Mouse (Mus musculus): ENCODE measurements around the gene Nmd3. TPM values are rescaled to one million over a fixed set of nuclear protein-coding genes. Genes with fewer than 3 reads are reported as not detected.

Nmd3 gene
- total RNA-seq, 2 experiments from 2014 or later = 53.7 to 57.0 TPM

- DNase-seq (ENCODE audit: low spot score in 2 of 2) = no peak
Measured at GRCm38 (mm10) chr3:69762838-69763368, 41.1 kb downstream of the Nmd3 start.

GRCm38 (mm10) chr3:69763630-69764565 lies 42.1 kb downstream of the Nmd3 start:
- DNase-seq (ENCODE audit: low spot score in 2 of 2) = no peak

GRCm38 (mm10) chr3:69765206-69765605 lies 43.4 kb downstream of the Nmd3 start:
- no peak for DNase-seq (ENCODE audit: low spot score in 2 of 2)

GRCm38 (mm10) chr3:69769150-69769549 lies 47.4 kb downstream of the Nmd3 start:
- DNase-seq (ENCODE audit: low spot score in 2 of 2) = no peak

- no peak for DNase-seq (ENCODE audit: low spot score in 2 of 2)
Measured at GRCm38 (mm10) chr3:69773356-69773755, 51.6 kb downstream of the Nmd3 start.

- DNase-seq (ENCODE audit: low spot score in 2 of 2) = no peak
Measured at GRCm38 (mm10) chr3:69779246-69779796, 57.5 kb downstream of the Nmd3 start.

GRCm38 (mm10) chr3:69792823-69793417 lies 71.1 kb downstream of the Nmd3 start:
- DNase-seq (ENCODE audit: low spot score in 2 of 2) = no peak

- no peak for DNase-seq (ENCODE audit: low spot score in 2 of 2)
Measured at GRCm38 (mm10) chr3:69797533-69797932, 75.7 kb downstream of the Nmd3 start.

GRCm38 (mm10) chr3:69797969-69798368 lies 76.2 kb downstream of the Nmd3 start:
- DNase-seq (ENCODE audit: low spot score in 2 of 2) = no peak

GRCm38 (mm10) chr3:69799096-69799495 lies 77.3 kb downstream of the Nmd3 start:
- DNase-seq (ENCODE audit: low spot score in 2 of 2) = no peak

GRCm38 (mm10) chr3:69800829-69801384 lies 79.1 kb downstream of the Nmd3 start:
- DNase-seq (ENCODE audit: low spot score in 2 of 2) = no peak

GRCm38 (mm10) chr3:69803137-69803536 lies 81.4 kb downstream of the Nmd3 start:
- DNase-seq (ENCODE audit: low spot score in 2 of 2) = no peak

Other genes with a start within 250 kb of the Nmd3 start
- gene B3galnt1, start 123.0 kb upstream of the Nmd3 start, total RNA-seq (2021) = 10 to 100 TPM; 53.3 to 55.7 TPM
- gene Sptssb, start 138.0 kb downstream of the Nmd3 start, total RNA-seq (2021) = 1 to 10 TPM; 3.1 to 8.3 TPM